Mouse (Mus musculus) stomach, embryonic 14.5 days (tissue): ENCODE data around the gene Tnk2. TPM values are rescaled to one million over a fixed set of nuclear protein-coding genes. Genes with fewer than 3 reads are reported as not detected.

Experiments
- ATAC-seq: fragments of 200-750 bp; cut with Nextera tagmentation; 2 replicates; pipeline ENCODE4 v1.8.0; 2017; ENCODE audit warnings: low read depth, moderate TSS enrichment; ENCODE audit not compliant: insufficient number of reproducible peaks, insufficient read depth, low FRiP score
- H3K27ac ChIP-seq: fragments of 300-500 bp; sonication (generic); 2 replicates; pipeline ENCODE4 v1.5.1; 2014; ENCODE audit warnings: mild to moderate bottlenecking, low read length, moderate library complexity, mixed read lengths
- H3K27me3 ChIP-seq: fragments of 300-500 bp; sonication (generic); 2 replicates; pipeline ENCODE4 v1.6.1; 2014; ENCODE audit warnings: low read length, control low read depth, mixed read lengths; ENCODE audit not compliant: control insufficient read depth, insufficient read depth
- H3K36me3 ChIP-seq: fragments of 300-500 bp; sonication (generic); 2 replicates; pipeline ENCODE4 v1.6.1; 2014; ENCODE audit warnings: mild to moderate bottlenecking, control low read depth, low read length, moderate library complexity, mixed read lengths; ENCODE audit not compliant: control insufficient read depth, insufficient read depth
- H3K4me1 ChIP-seq: fragments of 300-500 bp; sonication (generic); 2 replicates; pipeline ENCODE4 v1.6.1; 2014; ENCODE audit warnings: low read length, control low read depth, mixed read lengths; ENCODE audit not compliant: control insufficient read depth, insufficient read depth
- H3K4me2 ChIP-seq: fragments of 300-500 bp; sonication (generic); replicated peaks from 2 replicates; pipeline ENCODE4 v1.6.1; 2014; ENCODE audit warnings: low read depth, low read length, control low read depth
- H3K4me3 ChIP-seq: fragments of 300-500 bp; sonication (generic); 2 replicates; pipeline ENCODE4 v1.5.1; 2014; ENCODE audit warnings: low read depth, low read length, control low read depth
- H3K9ac ChIP-seq: fragments of 300-500 bp; sonication (generic); replicated peaks from 2 replicates; pipeline ENCODE4 v1.6.1; 2014; ENCODE audit warnings: low read depth, mild to moderate bottlenecking, control low read depth, low read length, moderate library complexity, mixed read lengths
- H3K9me3 ChIP-seq: fragments of 300-500 bp; sonication (generic); 2 replicates; pipeline ENCODE4 v1.6.1; 2016; ENCODE audit warnings: low read depth, low read length, control low read depth; ENCODE audit not compliant: control insufficient read depth
- WGBS: fragments of 180-500 bp; shearing (Covaris S2); extraction: QIAGEN DNeasy Blood & Tissue Kit; methylation state at CpG from one replicate; pipeline ENCODE4 v1.1.7; 2014; 5-methylcytosine and 5-hydroxymethylcytosine counted together
- polyA plus RNA-seq: library from polyadenylated mRNA; unstranded; fragments of >200 nt; fragmentation: Nextera tagmentation; extraction: Ambion mirVana; gene quantifications from 2 replicates; pipeline ENCODE4 v1.2.1, GENCODE M21; 2014

Gene Tnk2
- polyA plus RNA-seq, 1 experiment from 2014 or later, result 17.1 TPM

DNA sequence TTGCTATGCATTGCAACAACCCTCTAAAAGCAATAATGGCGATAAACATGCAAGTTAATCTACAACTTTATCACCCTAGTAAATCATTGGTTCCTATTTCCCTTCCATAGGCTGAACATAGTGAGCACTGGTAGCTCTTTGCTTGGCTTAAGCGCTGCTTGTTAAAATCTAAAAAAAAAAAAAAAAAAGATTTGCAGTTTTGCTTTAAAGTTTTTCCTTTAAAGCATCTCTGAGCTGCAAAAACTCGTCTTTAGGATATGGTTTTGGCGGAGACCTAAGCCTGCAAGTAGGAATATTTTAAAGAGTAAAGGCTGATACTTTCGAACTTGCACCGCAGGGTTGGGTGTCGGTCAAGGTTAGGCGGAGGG lies 35.3 kb upstream of the Tnk2 start:
- H3K4me3 ChIP-seq, result peak overlapping the region; percentile 71
- 7% methylated on average over 8 of the region's 8 CpGs for WGBS

DNA sequence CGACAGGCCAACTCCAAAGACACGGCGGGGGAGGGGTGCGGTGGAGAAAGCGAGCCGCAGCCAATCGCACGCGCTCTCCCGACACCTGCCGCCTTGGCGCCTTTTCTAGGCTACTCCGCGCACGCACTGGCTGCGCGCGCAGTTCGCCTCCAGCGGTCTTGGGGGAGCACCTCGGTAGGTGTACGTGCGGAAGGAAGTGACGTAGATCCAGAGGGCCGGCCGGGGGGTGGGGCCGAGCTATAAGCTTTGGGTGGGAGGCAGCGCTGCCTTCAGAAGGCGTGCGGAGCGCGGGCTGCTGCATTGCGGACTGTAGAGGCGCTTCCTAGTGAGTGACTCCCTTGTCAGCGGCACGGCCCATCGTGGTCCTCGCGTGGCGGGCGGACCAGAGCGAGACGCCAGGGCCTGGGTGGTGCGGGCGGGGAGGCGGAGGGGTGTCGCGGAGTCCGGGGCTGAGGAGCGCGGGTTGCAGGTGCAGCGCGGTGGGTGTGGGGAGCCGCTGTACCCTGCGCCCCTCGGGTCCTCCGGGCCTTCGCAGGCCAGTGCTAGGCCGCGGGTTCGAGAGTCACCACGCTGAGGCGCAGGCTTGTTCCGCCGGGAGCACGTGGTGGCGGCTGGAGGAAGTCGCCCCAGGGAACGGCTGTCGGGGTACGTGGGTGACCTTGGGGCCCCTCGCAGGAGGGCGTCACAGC lies 34.8 kb upstream of the Tnk2 start, which contains the start of gene Tfrc:
Tfrc (plus strand) TSS at position 209 of the 689 bp plus-strand sequence.
- WGBS, result under 1% methylated on average over 73 of the region's 73 CpGs
- no peaks in the 10 kb centered on the region for H3K36me3 ChIP-seq

More for the DNA sequence above, 35.3 kb upstream of the Tnk2 start:
- H3K27me3 ChIP-seq, result no peaks in the 10 kb centered on the region
- H3K27ac ChIP-seq, result peak overlapping the region; percentile 5; the same call in 1 of the 2 replicates
- H3K4me2 ChIP-seq, result peak overlapping the region; percentile 49
- H3K36me3 ChIP-seq, result no peaks in the 10 kb centered on the region
- no peak overlapping the region for H3K9ac ChIP-seq
- no peak for ATAC-seq
- no peaks in the 10 kb centered on the region for H3K9me3 ChIP-seq
- H3K4me1 ChIP-seq, result no peaks in the 10 kb centered on the region

DNA sequence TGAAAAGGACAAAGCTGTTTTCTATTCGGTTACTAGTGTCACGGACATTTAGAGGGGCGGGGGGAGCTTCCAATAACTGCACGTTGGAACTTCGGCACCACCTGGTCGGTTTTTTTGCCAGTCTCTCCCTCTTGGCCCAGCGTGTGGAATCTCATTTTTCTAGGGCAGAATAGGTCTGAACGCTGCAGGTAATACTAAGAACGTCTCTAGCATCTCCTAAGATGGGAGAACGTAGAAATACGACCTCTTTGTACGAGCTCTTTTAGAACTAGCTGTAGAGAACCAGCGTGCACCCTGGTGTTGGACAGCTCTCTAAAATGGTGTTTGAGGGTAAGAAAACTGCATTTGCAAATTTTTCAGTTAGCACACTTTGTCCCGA lies 34.3 kb upstream of the Tnk2 start:
- ATAC-seq, result no peak
- Histone ChIP-seq H3K9me3 (no peaks in the 10 kb centered on the region), H3K4me2 (peak overlapping the region; percentile 49), H3K9ac (peak overlapping the region; percentile 73), H3K27ac (peak overlapping the region; percentile 91), H3K4me1 (no peaks in the 10 kb centered on the region), H3K36me3 (no peaks in the 10 kb centered on the region), H3K27me3 (no peaks in the 10 kb centered on the region), H3K4me3 (peak overlapping the region; percentile 71)
- WGBS, result under 1% methylated on average over 14 of the region's 14 CpGs

More for the DNA sequence above, 34.8 kb upstream of the Tnk2 start, which contains the start of gene Tfrc:
- Histone ChIP-seq H3K9me3 (no peaks in the 10 kb centered on the region), H3K27me3 (no peaks in the 10 kb centered on the region), H3K4me2 (peak within 1 kb of the TSS; percentile 49), H3K4me1 (no peaks in the 10 kb centered on the region), H3K27ac (peak within 1 kb of the TSS; percentile 91), H3K9ac (peak within 1 kb of the TSS; percentile 73), H3K4me3 (peak within 1 kb of the TSS; percentile 71)
- peak; percentile 98 for ATAC-seq

GRCm38 (mm10) chr16:32610460-32611255 lies 33.0 kb upstream of the Tnk2 start:
- Histone ChIP-seq H3K36me3 (0 out of 2 replicates have a peak, but pooled peaks cover 3% of the 10 kb centered on the region), H3K27me3 (no peaks in the 10 kb centered on the region), H3K27ac (no peak overlapping the region), H3K4me2 (peak overlapping the region; percentile 49), H3K4me1 (no peaks in the 10 kb centered on the region), H3K9ac (no peak overlapping the region), H3K9me3 (no peaks in the 10 kb centered on the region), H3K4me3 (peak overlapping the region; percentile 71)
- ATAC-seq, result no peak
- 70% methylated on average over 5 of the region's 5 CpGs for WGBS

DNA sequence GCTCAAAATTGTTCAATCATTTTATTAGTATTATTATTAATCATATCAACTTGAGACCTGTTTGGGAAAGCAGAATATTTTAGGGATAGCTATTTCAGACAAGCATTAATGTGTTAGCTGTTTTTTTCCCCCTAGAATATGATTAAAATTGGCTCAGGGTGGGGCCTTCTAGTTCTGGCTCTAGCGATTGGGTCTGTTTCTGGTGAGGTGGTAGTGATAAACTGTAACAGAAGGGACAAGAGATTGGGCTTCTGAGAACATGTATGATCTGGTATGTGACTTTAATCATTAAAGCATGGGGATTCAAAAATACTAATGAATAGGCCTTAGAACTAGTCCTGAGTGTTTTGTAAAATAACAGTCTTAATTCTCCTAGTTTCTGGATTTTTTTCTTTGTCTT lies 31.6 kb upstream of the Tnk2 start:
- no peak for ATAC-seq
- no peak overlapping the region for H3K9ac ChIP-seq
- H3K4me3 ChIP-seq, result no peak overlapping the region
- peaks cover 6% of the 10 kb centered on the region; the same call in 1 of the 2 replicates for H3K36me3 ChIP-seq
- 92% methylated on average over 1 of the region's 1 CpGs for WGBS
- H3K4me1 ChIP-seq, result no peaks in the 10 kb centered on the region
- no peak overlapping the region for H3K27ac ChIP-seq
- no peaks in the 10 kb centered on the region for H3K27me3 ChIP-seq
- H3K4me2 ChIP-seq, result no peak overlapping the region
- no peaks in the 10 kb centered on the region for H3K9me3 ChIP-seq

DNA sequence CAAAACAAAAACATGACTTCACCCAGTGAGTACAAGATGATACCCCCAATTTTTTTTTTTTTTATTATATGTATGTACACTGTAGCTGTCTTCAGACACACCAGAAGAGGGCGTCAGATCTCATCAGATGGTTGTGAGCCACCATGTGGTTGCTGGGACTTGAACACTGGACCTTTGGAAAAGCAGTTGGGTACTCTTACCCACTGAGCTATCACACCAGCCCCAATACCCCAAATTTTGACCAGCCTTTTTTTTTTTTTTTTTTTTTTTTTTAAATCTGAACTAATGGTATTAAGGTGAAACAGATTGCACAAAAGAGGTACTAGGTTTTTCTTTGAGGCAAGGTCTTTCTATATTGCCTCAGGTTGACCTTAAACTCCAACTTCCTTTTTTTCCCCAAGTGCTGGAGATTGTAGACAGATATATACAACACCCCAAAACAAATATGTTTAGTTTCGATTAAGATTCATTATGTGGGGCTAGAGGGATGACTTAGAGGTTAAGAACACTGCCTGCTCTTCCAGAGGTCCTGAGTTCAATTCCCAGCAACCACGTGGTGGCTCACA lies 30.3 kb upstream of the Tnk2 start:
- Histone ChIP-seq H3K27ac (no peak overlapping the region), H3K9ac (no peak overlapping the region), H3K27me3 (no peaks in the 10 kb centered on the region), H3K9me3 (no peaks in the 10 kb centered on the region), H3K36me3 (peaks cover 13% of the 10 kb centered on the region; the same call in 1 of the 2 replicates), H3K4me1 (no peaks in the 10 kb centered on the region), H3K4me2 (no peak overlapping the region), H3K4me3 (no peak overlapping the region)
- 76% methylated on average over 3 of the region's 3 CpGs for WGBS
- ATAC-seq, result no peak

GRCm38 (mm10) chr16:32614047-32614446 lies 29.6 kb upstream of the Tnk2 start:
- H3K27ac ChIP-seq, result no peak overlapping the region
- H3K4me2 ChIP-seq, result no peak overlapping the region
- H3K9me3 ChIP-seq, result no peaks in the 10 kb centered on the region
- no peak for ATAC-seq
- no peaks in the 10 kb centered on the region for H3K27me3 ChIP-seq
- H3K4me3 ChIP-seq, result no peak overlapping the region
- no peaks in the 10 kb centered on the region for H3K4me1 ChIP-seq
- peaks cover 16% of the 10 kb centered on the region for H3K36me3 ChIP-seq
- 60% methylated on average over 4 of the region's 4 CpGs for WGBS
- no peak overlapping the region for H3K9ac ChIP-seq

- no peaks in the 10 kb centered on the region for H3K9me3 ChIP-seq
- ATAC-seq, result no peak
- H3K4me3 ChIP-seq, result no peak overlapping the region
- no peak overlapping the region for H3K27ac ChIP-seq
- H3K4me2 ChIP-seq, result no peak overlapping the region
- H3K36me3 ChIP-seq, result peaks cover 47% of the 10 kb centered on the region
- H3K4me1 ChIP-seq, result no peaks in the 10 kb centered on the region
- WGBS, result 95% methylated on average over 1 of the region's 1 CpGs
- no peaks in the 10 kb centered on the region for H3K27me3 ChIP-seq
- no peak overlapping the region for H3K9ac ChIP-seq
Measured at GRCm38 (mm10) chr16:32618946-32619345, 24.7 kb upstream of the Tnk2 start.
